Mouse (Mus musculus) brain, embryonic 14.5 days (tissue): ENCODE measurements around the gene Atp6v0e2.

Source experiments
- CTCF ChIP-seq: fragments of 200-500 bp; IDR thresholded peaks from 2 replicates; pipeline ENCODE4 v1.5.1; 2012; ENCODE audit warnings: inconsistent platforms, mild to moderate bottlenecking, moderate library complexity, borderline replicate concordance; ENCODE audit not compliant: insufficient read depth, insufficient read length; ENCODE audit errors: extremely low read depth
- POLR2A ChIP-seq: fragments of 200-500 bp; IDR thresholded peaks from 2 replicates; pipeline ENCODE4 v1.6.1; 2012; ENCODE audit warnings: mild to moderate bottlenecking, inconsistent platforms, borderline replicate concordance; ENCODE audit not compliant: poor library complexity, insufficient read depth, insufficient read length, severe bottlenecking; ENCODE audit errors: extremely low read depth

- no peak for TF ChIP-seq POLR2A
- no peak for TF ChIP-seq CTCF
Measured at GRCm38 (mm10) chr6:48548314-48548713, 10.9 kb downstream of the Atp6v0e2 start.
